Mouse (Mus musculus): ENCODE measurements at regions not wholly inside any gene's neighbourhood (a gene's known extent, or its start where the extent isn't known, plus 50 kb on each side); places are given as distances from the start of the nearest gene placed in this dataset.
"Not testable (repeated sequence)": the region's sequence is repeated elsewhere in the genome, so short reads cannot be mapped to it uniquely, and the experiment has no call there.

DNA sequence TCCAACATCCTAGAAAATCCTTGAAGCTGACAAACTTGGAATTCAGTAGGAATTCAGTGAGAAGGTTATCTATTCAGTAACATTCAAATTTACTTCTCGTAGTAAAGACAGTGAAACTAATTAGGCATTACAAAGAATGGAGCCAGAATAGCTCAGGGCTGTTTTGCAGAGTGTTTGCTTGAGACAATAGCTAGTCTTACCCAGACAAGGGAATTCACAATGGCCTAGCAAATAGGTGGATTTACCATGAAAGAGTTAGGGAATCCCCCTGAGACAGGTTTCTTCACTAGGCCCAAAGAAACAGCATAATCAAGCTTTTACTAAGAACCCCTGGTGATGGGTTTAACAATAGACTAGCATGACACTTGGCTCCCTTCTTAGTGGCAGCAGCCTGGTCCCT, 699.2 kb upstream of the Dmd start:
- ATAC-seq (ENCODE audit: insufficient number of reproducible peaks, insufficient read depth, low FRiP score, low read depth); H3K9me3 ChIP-seq (ENCODE audit: control insufficient read depth, low read length); H3K27ac ChIP-seq (replicated peaks in 1 of 2; ENCODE audit: control insufficient read depth in 1 of 2, insufficient read depth in 1 of 2, low read depth in 2 of 2, low read length in 2 of 2); H3K9ac ChIP-seq (ENCODE audit: low read length); H3K4me3 ChIP-seq (ENCODE audit: control insufficient read depth in 1 of 2, insufficient read depth in 1 of 2, low read depth in 1 of 2, low read length in 2 of 2); H3K4me1 ChIP-seq (ENCODE audit: control insufficient read depth in 2 of 2, insufficient read depth in 2 of 2, low read length in 2 of 2); H3K36me3 ChIP-seq (ENCODE audit: control insufficient read depth, insufficient read depth, low read length); H3K4me2 ChIP-seq (ENCODE audit: low read length); H3K27me3 ChIP-seq (ENCODE audit: control insufficient read depth, insufficient read depth, low read length): not testable (repeated sequence)
- 75% methylated on average over 1 of the region's 1 CpGs for WGBS

DNA sequence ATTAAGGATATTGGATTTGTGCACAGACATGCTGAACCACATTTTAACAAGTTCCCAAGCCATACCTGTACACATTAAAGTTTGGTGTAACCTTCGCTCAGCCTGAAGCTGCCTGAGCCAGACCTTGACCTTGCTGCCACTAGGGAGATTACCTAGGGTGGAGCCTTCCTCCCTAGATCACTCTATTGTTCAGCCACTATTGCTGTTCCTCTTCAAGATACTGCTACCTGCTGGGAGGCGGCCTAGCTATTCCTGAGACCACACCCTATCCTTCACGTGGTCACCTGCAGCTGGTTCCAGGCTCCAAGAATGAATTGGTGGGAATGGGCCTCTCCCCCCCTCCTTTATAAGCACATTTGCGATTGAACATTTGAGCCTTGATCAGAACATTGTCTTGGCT, 666.3 kb upstream of the Dmd start:
- WGBS, result 63% methylated on average over 4 of the region's 4 CpGs
- not testable (repeated sequence) for H3K4me3 ChIP-seq (ENCODE audit: control insufficient read depth in 1 of 2, insufficient read depth in 1 of 2, low read depth in 1 of 2, low read length in 2 of 2); H3K36me3 ChIP-seq (ENCODE audit: control insufficient read depth, insufficient read depth, low read length); H3K27ac ChIP-seq (replicated peaks in 1 of 2; ENCODE audit: control insufficient read depth in 1 of 2, insufficient read depth in 1 of 2, low read depth in 2 of 2, low read length in 2 of 2); ATAC-seq (ENCODE audit: insufficient number of reproducible peaks, insufficient read depth, low FRiP score, low read depth); H3K9me3 ChIP-seq (ENCODE audit: control insufficient read depth, low read length); H3K4me2 ChIP-seq (ENCODE audit: low read length); H3K27me3 ChIP-seq (ENCODE audit: control insufficient read depth, insufficient read depth, low read length); H3K9ac ChIP-seq (ENCODE audit: low read length); H3K4me1 ChIP-seq (ENCODE audit: control insufficient read depth in 2 of 2, insufficient read depth in 2 of 2, low read length in 2 of 2)

DNA sequence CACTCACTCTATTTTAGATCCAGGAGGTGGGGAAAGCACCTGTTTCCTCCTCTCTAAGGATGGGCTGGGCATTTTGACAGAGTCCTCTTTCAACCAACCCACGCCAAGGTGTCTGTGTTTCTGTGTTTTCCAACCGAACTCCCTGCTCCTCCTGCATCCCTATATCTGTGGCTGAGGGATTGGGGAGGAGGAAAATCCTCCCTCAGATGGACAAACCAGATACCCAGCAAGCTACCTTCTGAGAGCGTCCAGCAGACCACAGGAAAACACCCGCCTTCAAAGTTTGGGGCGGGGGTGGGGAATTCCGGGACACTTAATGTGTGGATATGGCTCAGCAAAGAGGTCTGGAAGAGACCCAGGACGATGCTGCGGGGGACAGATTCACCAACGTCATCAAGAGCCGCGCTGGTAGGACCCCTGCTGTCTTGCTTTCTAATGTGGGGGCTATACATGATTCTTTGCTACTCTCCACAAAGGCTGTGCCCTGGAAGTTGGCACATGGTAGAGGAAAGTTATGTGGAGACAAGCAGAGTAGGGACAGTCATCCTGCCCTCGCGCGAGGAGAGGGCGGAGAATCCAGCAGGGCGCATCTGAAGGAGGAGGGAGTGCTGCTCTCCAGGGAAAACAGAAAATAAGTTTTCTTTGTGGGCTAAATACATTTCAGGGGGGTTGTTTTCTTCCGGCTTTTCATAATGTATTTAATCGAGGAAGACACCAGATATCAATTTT, 637.7 kb upstream of the Dmd start:
- Histone ChIP-seq H3K4me3 (ENCODE audit: control insufficient read depth in 1 of 2, insufficient read depth in 1 of 2, low read depth in 1 of 2, low read length in 2 of 2) (peak overlapping the region; percentile 6 to 20; a peak in 1 of 4 replicates), H3K9me3 (ENCODE audit: control insufficient read depth, low read length) (no peaks in the 10 kb centered on the region), H3K4me1 (ENCODE audit: control insufficient read depth in 2 of 2, insufficient read depth in 2 of 2, low read length in 2 of 2) (no peaks in the 10 kb centered on the region), H3K27me3 (ENCODE audit: control insufficient read depth, insufficient read depth, low read length) (no peaks in the 10 kb centered on the region), H3K36me3 (ENCODE audit: control insufficient read depth, insufficient read depth, low read length) (no peaks in the 10 kb centered on the region), H3K4me2 (ENCODE audit: low read length) (peak overlapping the region; percentile 53), H3K9ac (ENCODE audit: low read length) (no peak overlapping the region), H3K27ac (replicated peaks in 1 of 2; ENCODE audit: control insufficient read depth in 1 of 2, insufficient read depth in 1 of 2, low read depth in 2 of 2, low read length in 2 of 2) (no peak overlapping the region)
- ATAC-seq (ENCODE audit: insufficient number of reproducible peaks, insufficient read depth, low FRiP score, low read depth), result no peak
- 22% methylated on average over 18 of the region's 18 CpGs for WGBS
